Comparison of ENCODE assay signal across 22 mouse cellular contexts in the genomic region with DNA sequence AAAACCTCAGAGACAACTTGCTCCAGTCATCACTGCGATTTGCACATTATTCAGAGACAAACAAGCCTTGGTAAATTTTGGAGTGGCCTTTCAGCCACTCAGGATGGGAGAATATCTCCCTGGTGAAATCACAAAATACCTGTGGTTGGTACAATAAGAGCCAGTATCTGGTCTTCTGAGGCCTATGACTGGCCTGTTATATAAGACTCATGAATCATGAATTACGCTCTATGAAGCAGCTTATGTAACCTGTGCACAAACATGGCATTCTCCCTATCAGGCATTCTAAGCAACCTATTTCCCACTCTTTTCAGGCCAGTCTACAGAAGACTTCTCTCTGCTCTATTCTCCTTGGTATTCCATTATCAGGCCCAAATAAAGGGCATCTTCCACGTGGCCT. TPM values are rescaled to one million over a fixed set of nuclear protein-coding genes. Genes with fewer than 3 reads are reported as not detected.
DNase-seq lines count a peak whose midpoint lies in the region; ATAC-seq and TF ChIP-seq lines count a peak whose summit lies in the region.
"Had no signal": no experiment of that assay in that cellular context is flagged by ENCODE, and none has a peak within 500 bp of the region (broad histone marks: within the 10 kb centered on the region; RNA-seq: fewer than 3 reads in every experiment).

No protein-coding gene starts in this region.

- ATAC-seq in frontal cortex, adult (ENCODE audit: low TSS enrichment) = peak; percentile 72
- ATAC-seq: CD4-positive, CD25-positive, alpha-beta regulatory T cell, adult 4 months; forebrain, embryonic 13.5 days; forebrain, embryonic 15.5 days; forebrain, postnatal 0 days had no signal

- no peak for TF ChIP-seq CTCF in cortical plate, adult 2 months (IDR thresholded peaks at IDR 0.05; ENCODE audit: extremely low read depth, insufficient read depth, low read length)

- TF ChIP-seq POLR2A in cortical plate, adult 2 months (IDR thresholded peaks at IDR 0.05; ENCODE audit: extremely low read depth, insufficient read depth, low read length) = no peak

- H3K4me1 ChIP-seq in cortical plate, adult 2 months (ENCODE audit: control insufficient read depth, insufficient read depth, low read length) = no peaks in the 10 kb centered on the region
- H3K4me1 ChIP-seq: forebrain, embryonic 13.5 days; forebrain, embryonic 15.5 days had no signal

- no peak for DNase-seq in frontal cortex, postnatal 36 days (ENCODE audit: low spot score in 2 of 2)
- peak; percentile 71 for DNase-seq in Muller cell, postnatal 12 days (ENCODE audit: inconsistent ontology term)
- no peak for DNase-seq in urinary bladder, postnatal 25 days (ENCODE audit: low spot score)
- no peak for DNase-seq in cerebellum, adult 18-20 months
- DNase-seq: adrenal gland, adult 2 months; adrenal gland, postnatal 10 days; adrenal gland, postnatal 25 days; B cell, adult 2 months; cerebellum, adult 11-12 months; cerebellum, adult 8-10 months; cerebellum, adult 9-11 months; cerebellum, postnatal 14 days; cerebellum, postnatal 36 days; forebrain, postnatal 0 days had no signal

- H3K4me3 ChIP-seq in cortical plate, adult 2 months (ENCODE audit: insufficient read depth, low read length) = no peak overlapping the region
- H3K4me3 ChIP-seq: embryonic facial prominence, embryonic 10.5 days; embryonic facial prominence, embryonic 12.5 days; forebrain, embryonic 13.5 days; forebrain, embryonic 15.5 days had no signal

- 0 out of 2 replicates have a peak overlapping the region, but pooled peaks have one; percentile 21 for H3K27ac ChIP-seq in cortical plate, adult 2 months (ENCODE audit: insufficient read depth, low read length)
- H3K27ac ChIP-seq: embryonic facial prominence, embryonic 10.5 days; embryonic facial prominence, embryonic 12.5 days; forebrain, embryonic 13.5 days; forebrain, embryonic 15.5 days had no signal

RNA-seq across cellular contexts. Expression of gene Ccdc81, which starts 8.9 kb away (rescaled TPM):
- polyA plus RNA-seq in cortical plate, adult 2 months (2012; rRNA removed) = 0.79 and 1.5 TPM in 2 replicates
- polyA plus RNA-seq: adrenal gland, adult 2 months; CD4-positive, CD25-positive, alpha-beta regulatory T cell, adult 4 months; G1E had no signal

RNA-seq across cellular contexts. Expression of gene Hikeshi, which starts 28.6 kb away (rescaled TPM):
- polyA plus RNA-seq in cortical plate, adult 2 months (2012; rRNA removed) = 71.8 and 72.9 TPM in 2 replicates
